Mouse (Mus musculus): ENCODE data around the gene Suox.

- TF ChIP-seq CTCF (IDR thresholded peaks at IDR 0.05) (no peak), EP300 (IDR thresholded peaks at IDR 0.05) (no peak)
Observed at GRCm38 (mm10) chr10:128639999-128640398, 33.9 kb downstream of the Suox start.

Measured in lung, postnatal 0 days (tissue).